Mouse (Mus musculus): Measurements from ENCODE around the gene Tex11.
"Not testable (repeated sequence)": the region's sequence is repeated elsewhere in the genome, so short reads cannot be mapped to it uniquely, and the experiment has no call there.

The Tex11 gene

DNA sequence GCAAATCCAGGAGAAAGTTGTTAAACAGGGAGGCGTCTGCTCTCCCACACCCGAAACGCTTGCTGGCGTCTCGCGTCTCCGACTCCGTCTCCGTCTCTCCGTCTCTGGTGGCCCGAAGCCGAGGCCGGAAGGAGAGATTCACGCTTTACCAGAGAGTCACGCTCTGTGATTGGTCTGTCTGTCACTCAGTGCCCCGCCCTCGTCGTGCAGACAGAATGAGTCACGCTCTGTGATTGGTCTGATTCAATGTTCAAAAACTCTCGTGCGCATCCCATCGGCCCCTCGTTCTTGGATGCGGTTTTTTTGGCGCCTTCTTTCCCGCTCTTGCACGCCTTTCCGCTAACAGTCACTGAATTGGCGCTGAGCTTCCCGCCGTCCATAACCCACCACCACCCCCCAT lies at the start of gene Tex11:
Tex11 (minus strand) TSS at position 127 of the 400 bp plus-strand sequence.
- no peak for DNase-seq (ENCODE audit: extremely low read depth, low read depth, low spot score)

DNA sequence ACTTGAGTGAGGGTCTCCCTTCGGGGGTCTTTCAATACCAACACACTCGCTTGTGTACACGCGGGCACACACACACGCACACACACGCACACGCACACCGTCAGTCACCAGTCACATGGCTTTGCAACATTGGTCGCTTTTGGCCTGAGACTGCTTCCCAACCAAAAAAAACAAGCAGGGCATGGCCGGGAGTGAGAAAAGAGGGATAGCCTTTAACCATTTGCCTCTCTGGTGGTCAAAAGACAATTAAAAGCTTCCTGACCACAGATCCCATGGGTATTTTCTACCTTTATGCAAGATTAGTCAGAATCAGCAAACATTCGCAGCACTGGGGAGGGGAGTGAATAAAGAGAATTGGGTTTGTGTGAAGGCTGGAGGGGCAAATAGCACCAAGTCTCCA lies 26.5 kb upstream of the Tex11 start, which contains the start of gene Slc7a3:
Slc7a3 (minus strand) TSS at position 101 of the 400 bp plus-strand sequence.
- DNase-seq (ENCODE audit: extremely low read depth, low read depth, low spot score) = no peak

DNA sequence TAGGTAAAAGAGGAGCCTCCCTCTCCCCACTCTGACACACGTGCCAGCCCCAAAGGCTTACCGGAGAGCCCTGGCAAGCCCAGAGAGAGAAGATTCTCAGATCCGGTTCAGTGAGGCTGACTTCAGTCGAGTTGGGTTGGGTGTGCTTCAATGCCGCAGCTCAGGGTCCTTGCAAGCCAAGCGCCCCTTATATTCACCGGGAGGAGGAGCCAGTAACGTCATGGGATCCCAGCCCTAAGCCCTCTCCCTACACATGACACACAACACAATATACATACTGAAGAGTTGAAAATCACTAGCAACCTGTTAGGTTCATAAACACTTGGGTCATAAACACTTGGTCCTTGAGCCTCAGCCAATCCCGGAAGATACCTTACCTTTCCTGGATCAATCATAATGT lies 25.7 kb upstream of the Tex11 start:
- not testable (repeated sequence) for DNase-seq (ENCODE audit: extremely low read depth, low read depth, low spot score)

DNA sequence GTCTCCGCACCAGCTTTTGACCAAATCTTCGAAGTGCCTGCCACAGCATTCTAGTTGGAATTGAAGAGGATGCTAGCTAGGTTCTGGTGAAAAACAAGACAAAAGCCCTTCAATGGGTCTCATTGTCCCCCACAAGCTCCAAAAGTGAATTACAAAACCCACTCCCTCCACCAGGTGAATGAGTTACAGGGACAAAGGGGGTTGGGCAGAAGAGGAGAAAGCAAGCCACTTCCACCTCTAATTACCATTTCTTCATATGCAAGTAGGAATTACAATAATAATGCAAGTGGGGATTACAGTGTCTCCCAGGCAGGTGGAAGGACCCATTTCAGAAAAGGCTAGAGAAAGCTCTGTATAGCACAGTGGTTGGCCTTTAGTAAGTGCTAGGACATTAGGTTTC lies 24.7 kb upstream of the Tex11 start:
- DNase-seq (ENCODE audit: extremely low read depth, low read depth, low spot score) = no peak

DNA sequence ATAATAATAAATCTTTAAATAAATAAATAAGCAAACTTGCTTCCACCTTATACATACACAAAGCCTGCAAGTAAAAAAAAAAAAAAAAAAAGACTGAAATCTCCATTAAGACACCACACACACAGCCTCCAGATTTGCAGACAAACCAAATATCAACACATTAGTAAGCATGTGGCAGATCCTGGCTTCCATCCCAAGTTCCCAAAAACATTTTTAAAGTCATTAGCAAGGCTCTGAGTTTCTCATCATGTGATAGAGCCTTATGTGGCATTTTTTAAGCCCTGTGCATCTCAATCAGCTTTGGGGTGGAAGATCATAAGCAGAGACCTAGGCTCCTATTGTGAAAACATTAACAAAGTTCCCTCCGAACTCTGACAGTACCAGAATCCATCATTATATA lies 5.8 kb upstream of the Tex11 start:
- no peak for DNase-seq (ENCODE audit: extremely low read depth, low read depth, low spot score)

DNA sequence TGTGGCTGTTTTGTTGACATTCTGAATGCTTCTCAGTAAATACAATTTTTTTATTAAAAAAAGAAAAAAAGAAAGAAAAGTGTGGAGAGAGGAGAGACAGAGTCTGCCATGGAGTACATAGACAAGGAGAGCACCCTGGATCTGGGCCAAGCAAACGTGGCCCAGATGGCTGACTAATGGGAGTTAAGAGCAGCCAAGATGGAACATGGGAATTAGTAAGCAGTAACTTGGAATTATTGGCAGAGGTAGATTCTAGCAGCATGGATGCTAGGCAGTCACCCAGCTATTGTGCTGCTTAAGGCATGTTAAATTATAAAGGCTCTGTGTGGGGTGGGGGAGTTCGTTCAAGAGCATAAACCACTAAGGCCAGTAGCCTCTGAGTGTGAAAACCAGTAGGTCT lies 4.0 kb upstream of the Tex11 start:
- no peak for DNase-seq (ENCODE audit: extremely low read depth, low read depth, low spot score)

DNA sequence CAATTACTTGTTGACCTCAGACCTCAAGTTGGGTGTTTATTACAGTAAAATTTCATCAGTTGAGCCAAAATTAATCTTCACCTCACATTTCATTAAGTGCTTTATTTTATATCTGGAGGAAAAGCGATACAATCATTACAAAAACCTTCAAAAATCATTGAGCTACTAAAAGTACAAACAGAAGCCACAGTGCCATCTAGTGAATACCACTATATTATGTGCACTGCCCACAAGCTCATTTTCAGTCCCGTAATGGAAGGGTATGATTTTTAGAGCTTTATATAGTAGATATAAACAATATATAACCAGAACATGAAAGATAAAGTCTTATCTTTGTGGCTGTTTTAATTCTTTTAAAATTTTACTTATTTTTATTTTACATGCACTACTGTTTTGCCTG lies 115.8 kb downstream of the Tex11 start:
- DNase-seq (ENCODE audit: extremely low read depth, low read depth, low spot score) = no peak

DNA sequence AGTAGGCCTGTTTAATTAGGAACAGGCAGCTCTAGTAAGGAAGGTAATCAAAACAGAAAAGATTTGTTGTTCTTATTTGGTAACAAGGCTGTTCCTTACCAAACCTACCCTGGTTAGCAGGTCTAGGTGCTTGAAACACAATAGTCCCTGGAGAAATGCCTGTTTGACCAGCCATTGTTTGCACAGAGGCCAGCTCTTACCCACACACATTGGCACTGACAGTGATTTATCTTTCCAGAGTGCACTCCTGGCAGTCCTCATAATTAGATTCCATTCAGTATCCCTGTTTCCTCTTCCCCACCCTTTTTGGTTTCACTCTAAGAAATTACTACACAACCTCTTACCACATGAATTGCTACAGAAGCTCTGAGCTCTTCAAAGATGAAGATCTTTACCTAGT lies 220.3 kb downstream of the Tex11 start:
- DNase-seq (ENCODE audit: extremely low read depth, low read depth, low spot score) = peak; percentile 71

DNA sequence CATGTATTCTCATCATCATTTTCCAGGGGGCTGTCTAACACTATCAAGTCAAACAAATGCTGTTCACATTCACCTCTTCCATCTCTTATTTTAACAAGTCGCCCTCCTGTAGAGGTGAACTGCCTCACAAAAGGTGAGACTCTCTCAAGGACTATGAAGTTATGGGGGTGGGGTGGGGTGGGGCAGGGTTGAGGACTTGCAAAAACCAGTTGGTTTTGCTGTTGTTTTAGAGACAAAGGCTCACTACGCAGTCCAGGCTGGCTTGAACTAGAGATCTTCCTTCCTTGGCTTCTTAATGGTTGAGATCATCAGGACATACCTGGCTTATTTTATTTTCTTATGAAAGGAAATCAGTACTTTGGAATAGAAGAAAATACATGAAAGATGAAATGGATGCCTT lies 226.7 kb downstream of the Tex11 start:
- DNase-seq (ENCODE audit: extremely low read depth, low read depth, low spot score) = no peak

DNA sequence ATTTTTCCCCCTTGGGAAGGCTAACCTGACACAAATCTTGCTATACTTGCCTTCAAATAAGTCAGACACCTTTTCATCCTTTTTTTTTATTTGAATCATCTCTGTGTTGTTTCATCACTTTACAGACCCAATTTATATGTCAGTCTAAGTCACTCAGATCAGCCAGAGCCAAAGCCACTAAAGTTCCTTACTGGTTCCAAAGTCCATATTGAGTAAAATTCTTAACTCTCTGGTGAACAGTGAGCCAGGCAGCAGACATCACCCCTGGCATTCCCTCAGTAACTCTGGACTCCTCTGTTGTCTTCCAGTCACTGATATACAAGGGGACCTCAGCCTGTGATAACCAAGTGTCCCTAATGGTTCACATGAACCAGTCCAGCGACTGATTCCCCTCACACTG lies 233.9 kb downstream of the Tex11 start:
- DNase-seq (ENCODE audit: extremely low read depth, low read depth, low spot score) = no peak

DNA sequence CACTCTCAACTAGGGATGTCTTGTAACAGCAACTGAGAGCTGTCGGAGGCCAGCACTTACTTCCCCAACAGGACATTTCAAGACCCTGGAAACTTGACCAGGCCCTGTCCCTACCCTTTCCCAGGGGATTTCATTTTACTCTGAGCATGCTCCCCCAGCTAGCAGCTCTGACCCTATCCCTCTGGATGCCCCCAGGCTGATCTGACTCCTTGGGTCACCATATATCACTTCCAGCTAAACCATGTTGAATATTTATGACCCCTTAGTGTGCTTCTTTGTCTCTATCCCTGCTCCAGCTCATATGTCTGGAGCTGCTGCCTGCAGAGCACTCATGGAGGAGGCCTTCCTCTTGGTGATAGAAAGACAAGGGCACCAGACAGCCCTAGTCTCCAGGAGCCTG lies 238.3 kb downstream of the Tex11 start:
- DNase-seq (ENCODE audit: extremely low read depth, low read depth, low spot score) = no peak

DNA sequence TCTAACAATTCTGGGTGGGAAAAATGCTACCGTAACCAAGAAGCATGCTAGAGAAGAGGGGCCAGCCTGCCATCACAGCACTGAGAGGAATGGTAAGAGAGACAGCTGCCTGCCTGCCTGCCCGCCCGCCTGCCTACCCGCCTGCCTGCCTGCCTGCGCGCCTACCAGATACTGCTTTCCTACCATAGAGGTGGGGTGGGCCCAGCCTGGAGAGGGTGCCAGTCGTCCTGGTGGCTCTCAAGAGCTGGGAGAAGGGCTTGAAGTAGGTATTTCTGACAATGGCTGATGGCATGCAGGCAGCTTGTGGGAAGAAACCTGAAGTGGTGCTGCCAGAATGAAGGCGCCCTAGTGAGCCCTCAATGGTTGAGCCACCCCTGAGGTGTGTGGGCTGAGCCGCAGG lies 240.8 kb downstream of the Tex11 start:
- DNase-seq (ENCODE audit: extremely low read depth, low read depth, low spot score) = no peak

DNA sequence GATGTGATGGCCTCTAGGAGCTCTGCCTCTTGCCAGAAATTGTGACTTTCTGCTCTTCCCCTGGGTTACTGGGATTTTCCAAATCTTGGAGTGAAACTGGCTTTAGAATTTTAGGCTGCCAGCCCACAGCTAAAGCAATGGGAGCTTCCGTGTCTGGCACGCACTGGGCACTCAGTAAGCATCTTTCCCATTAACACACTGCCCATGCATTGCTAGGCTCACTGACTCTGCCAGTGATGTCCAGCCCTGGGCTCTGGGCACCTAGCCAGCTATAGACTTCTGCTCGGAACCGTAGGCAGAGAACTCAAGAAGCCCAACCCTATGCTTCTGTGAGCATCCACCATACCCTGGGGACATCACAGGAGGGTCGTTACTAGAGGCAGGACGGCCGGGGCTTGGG lies 243.7 kb downstream of the Tex11 start:
- no peak for DNase-seq (ENCODE audit: extremely low read depth, low read depth, low spot score)

DNA sequence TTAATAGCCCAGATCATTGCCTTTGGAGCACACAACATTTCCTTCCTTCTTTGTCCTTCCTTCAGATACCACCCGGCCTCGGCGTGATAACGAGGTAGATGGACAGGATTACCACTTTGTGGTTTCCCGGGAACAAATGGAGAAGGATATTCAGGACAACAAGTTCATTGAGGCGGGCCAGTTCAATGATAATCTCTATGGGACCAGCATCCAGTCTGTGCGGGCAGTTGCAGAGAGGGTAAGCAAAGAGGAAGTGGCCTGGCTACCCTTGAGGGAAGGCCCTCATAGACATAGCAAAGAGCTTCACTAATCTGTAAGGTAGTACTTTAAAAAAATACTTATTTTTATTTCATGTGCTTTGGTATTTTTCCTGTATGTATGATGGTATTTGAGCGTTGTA lies 245.3 kb downstream of the Tex11 start:
- no peak for DNase-seq (ENCODE audit: extremely low read depth, low read depth, low spot score)

DNA sequence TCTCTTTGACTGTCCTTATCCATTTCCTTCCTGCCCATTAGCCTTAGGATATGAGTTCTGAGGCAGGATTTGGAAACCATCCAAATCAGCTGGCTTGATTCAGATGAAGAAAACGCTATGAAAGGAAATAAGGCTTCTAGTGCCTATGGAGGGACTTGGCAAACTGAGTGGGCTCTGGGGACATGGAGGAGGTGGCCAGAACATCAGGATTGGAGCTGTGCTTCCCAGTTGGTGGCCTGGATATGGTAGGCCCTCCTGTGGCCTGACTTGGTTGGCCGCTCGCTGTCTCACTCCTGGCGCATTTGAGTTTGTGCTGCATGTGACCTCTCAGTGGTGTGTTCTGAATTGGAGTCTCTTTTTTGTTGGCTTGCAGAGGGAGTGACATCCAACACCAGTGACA lies 248.3 kb downstream of the Tex11 start:
- no peak for DNase-seq (ENCODE audit: extremely low read depth, low read depth, low spot score)

DNA sequence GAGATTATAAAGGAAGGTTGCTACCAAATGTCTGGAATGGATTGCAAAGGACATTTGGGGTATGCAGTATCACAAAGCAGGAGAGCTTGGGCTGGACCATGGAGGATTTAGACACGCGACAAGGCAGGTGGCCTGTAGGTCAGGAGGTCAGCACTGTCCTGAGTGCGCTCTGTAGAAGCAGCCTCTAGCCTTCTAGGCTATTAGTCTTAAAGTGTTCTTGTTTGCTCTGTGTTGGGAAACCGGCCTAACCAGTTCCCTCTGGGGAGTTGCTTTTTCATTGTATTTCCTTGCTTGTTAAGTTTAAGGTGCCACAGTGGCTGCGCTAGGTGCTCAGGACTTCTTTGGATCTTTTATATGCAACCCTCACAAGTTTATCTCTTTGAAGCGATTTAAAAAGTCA lies 257.4 kb downstream of the Tex11 start:
- no peak for DNase-seq (ENCODE audit: extremely low read depth, low read depth, low spot score)

DNA sequence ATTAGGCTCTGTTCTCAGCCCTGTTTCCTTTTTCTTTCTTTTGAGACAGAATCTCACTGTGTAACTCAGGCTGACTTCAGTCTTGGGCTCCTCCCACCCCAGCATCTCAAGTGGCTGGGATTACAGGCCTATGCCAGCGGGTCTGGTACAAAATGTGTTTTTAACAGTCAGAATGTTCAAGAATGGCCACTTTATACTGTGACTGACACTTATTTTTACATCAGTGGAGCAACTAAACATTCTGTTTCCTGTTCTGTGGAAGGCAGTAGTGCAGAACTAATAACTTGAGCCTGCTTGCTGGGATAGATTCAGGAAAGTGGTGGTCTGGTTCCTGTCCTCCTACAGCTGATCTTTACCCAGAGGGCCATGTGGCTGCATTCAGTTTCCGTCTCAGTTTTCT lies 258.8 kb downstream of the Tex11 start:
- DNase-seq (ENCODE audit: extremely low read depth, low read depth, low spot score) = no peak

DNA sequence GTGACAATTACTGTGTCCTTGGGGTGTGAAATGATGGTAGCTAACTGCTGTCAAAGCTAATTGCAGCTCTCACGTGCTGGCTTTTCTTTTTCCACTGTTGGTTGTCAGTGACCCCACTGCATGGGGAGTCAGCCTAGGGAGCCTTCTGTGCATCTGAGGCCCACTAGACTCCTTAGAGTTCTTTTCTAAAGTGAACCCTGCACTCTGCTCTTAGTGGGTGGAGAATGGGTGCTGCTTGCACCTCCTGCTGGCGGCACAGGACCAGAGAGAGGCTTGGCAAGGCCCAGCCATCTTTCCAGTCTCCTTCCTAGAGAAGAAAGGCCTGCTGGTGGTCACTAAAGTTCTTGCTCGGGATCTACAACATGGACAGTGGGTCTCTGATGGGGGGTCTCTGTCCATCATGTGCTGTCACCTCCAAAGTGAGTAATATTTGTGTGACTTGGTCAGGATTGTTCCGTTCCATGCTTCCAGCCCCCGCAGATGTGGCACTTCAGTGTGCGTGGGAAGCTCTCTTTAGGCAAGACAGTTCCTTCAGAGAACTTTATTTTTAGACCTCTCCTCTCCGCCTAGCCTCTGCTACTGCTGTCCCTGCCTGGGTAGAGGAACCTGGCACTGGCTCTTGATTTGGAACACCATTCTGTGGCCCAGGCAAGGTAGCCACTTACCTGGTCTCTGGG lies 261.5 kb downstream of the Tex11 start:
- no peak for DNase-seq (ENCODE audit: extremely low read depth, low read depth, low spot score)

DNA sequence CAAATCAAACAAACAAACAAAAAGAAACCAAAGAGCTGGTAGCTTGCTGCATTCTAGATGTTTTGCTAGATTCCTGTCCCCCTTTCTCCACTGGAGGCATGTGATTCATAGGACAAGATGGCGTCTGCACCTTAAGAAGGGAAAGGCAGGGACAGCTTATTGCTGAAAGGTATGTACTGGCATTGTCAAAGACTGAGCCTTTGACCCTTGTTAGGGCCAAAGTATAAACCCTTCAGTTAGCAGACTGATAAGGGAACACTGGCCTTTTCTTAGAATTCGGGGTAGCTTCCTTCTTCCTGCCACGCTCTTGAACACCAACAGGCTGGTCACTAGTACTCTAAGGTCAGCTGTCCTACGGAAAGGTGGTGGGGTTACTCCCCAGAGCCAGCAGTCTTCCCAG lies 262.1 kb downstream of the Tex11 start:
- no peak for DNase-seq (ENCODE audit: extremely low read depth, low read depth, low spot score)

DNA sequence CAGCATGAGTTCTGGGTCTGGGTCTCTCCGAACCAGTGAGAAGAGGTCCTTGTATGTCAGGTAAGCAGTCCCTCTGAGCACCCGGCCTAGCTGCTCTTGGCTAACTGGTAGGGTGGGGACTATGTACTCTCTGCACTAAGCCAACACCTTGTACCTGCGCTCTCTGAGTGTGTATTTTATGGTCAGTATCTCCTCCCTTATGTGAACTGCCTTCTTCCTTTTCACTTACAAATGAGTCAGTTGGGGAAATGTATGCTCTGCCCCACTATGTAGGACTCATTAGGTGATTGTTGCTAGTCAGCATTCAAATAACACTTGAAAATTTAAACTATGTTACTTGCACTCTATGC lies 262.8 kb downstream of the Tex11 start:
- DNase-seq (ENCODE audit: extremely low read depth, low read depth, low spot score) = no peak

DNA sequence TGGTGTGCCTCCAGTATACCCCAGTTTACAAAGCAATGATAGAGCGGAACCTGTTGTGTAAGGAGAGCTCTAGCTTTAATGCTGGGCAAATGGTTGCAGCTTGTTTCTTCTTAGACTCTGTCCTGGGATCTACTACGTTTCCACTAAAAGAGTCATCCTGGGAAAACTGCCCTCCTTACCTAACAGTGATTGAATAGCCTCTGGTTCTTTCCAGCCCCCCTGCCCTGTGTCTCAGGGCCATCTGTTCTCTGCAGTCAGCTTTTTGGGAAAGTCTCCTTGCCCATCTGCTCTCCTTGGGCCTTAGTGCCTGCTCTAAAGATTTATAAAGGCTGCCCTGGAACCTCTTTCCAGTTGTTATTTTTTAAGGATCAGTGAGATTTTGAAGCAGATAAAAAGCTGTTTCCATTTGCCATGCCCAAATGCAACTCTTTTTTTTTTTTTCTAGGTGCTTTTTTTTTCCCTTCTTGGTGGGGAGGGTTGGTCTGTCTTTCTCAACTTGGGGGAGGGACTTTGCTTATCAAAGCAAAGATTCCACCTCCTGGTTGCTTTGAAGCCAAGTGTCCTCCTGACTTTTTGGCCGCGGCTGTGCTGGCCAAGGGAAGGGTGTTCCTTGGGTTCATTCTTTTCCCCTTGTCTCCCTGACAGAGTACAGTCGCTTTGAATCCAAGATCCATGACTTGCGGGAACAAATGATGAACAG lies 263.3 kb downstream of the Tex11 start:
- DNase-seq (ENCODE audit: extremely low read depth, low read depth, low spot score) = no peak

DNA sequence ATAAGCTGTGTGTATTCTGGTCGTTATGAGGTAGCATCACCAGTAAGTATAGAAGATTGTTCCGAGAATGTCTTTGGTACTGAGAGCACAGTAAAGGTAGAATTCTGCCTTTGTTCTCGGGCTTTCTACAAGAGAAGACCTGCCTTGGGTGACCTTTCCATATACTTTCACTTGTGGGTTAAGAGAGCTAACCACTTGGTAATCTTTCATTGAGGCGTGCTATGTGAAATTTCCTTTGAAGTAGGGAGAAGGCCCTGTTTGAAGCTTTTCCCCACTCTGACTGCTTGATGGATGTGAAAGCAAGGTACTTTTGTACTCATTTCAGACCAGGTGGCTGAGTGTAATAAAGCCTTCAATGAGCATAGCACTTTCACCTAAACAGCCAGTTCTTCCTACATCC lies 270.1 kb downstream of the Tex11 start:
- DNase-seq (ENCODE audit: extremely low read depth, low read depth, low spot score) = no peak

Data from fat pad, adult 2 months (tissue).